Mouse (Mus musculus): ENCODE measurements around the gene Cfap100.
A peak's percentile ranks its signal among the peaks of the same experiment; 100 is the strongest.

Gene Cfap100

DNA sequence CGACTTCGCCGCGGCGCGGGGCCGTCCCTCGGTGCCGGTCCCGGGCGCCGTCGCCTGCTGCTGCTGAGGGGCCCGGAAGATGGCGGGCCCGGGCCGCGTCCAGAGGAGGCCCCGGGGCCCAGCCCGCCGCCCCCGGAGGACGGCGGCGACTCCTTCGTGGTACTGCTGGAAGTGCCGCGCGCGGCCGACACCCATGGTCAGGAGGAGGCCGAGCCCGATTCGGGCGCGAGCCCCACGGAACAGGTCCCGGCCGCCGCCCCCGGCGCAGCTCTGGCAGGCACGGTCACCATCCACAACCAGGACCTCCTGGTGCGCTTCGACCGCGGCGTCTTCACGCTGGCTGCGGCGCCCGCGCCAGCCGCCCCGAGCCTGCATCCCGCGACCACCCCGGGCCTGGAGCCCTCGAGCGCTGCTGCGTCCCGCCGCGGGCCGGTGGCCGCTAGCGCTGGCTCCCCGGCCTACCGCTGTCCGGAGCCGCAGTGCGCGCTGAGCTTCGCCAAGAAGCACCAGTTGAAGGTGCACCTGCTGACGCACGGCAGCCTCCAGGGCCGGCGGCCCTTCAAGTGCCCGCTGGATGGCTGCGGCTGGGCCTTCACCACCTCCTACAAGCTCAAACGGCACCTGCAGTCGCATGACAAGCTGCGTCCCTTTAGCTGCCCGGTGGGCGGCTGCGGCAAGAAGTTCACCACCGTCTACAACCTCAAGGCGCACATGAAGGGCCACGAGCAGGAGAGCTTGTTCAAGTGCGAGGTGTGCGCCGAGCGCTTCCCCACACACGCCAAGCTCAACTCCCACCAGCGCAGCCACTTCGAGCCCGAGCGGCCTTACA is 58.7 kb downstream of the Cfap100 start:
- peak; percentile 69 to 72 for DNase-seq

DNA sequence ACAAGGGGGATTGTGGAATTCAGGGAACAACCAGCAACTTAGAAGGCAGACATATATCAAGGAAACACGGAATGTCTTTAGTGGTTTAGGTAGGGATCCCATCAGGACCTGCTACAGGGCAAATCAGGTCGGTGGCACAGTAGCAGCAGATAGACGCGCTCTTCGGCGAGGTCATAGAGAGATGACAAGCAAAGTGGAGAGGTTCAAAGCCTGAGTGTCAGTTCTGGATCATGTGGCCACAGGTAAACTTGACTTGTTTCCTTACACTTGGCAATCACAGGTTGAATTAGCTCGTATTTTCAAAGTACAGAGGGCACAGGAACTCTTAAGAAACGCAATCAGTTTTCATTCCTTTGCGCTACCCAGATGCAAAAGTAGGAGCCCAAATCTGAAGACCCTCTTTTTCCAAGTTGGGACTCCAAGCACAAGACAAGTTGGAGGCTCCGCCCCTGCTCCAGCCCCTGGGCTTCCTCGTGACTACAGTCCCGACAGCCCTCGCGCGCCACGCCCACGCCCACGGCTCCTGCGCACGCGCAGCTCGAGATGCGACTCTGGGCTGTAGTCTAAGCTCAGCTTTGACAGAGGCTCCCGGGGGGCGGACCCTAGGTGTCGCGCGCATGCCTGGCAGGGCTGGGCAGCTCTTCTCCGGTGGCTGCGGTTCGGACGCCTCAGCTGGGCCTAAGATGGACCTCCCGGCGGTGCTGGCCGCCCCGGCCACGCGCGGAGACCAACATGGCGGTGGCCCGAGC is 59.4 kb downstream of the Cfap100 start, which contains the start of gene Zxdc:
TSS of gene Zxdc (plus strand) at position 517 of the 749 bp plus-strand sequence.
- DNase-seq, result peak; percentile 99 to 100

- DNase-seq, result peak in 1 of 2 experiments; percentile 15
Observed at GRCm38 (mm10) chr6:90363301-90363700, 65.3 kb downstream of the Cfap100 start.

DNA sequence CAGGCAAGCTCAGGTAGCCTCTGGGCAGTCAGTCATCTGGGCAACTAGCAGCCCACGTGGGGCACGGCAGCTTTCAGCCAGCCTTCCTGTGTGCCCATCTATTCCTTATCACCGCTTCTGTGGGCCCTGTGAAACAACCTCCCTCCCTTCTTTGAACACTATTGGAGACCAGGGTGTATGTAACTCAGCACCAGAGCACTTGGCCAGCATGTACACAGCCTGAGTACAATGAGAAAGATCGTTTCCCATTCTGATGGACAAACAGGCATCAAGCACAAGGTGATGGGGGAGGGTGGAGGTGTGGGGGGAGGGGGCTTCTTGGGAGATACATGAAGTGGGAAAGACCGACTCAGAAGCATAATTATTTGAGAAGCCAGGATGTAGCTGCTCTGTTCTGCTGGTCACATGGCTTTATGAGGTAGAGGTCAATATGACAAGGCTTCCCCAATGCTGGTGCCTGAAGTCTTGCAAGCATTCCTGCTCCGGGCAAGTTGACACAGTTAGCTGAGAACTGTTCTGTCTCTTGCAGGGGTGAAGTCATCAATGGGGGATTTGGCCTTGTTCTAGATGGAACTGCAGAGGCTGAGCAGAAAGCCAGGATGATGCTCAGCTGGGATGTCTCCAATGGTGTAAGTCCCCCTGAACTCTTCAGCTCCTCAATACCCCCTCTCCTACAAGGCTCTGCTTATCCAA is 67.5 kb downstream of the Cfap100 start:
- peak in 1 of 2 experiments; percentile 16 for DNase-seq

GRCm38 (mm10) chr6:90360024-90360781 is 68.4 kb downstream of the Cfap100 start:
- peak; percentile 61 to 70 for DNase-seq

GRCm38 (mm10) chr6:90359445-90359844 is 69.2 kb downstream of the Cfap100 start:
- DNase-seq, result no peak

DNA sequence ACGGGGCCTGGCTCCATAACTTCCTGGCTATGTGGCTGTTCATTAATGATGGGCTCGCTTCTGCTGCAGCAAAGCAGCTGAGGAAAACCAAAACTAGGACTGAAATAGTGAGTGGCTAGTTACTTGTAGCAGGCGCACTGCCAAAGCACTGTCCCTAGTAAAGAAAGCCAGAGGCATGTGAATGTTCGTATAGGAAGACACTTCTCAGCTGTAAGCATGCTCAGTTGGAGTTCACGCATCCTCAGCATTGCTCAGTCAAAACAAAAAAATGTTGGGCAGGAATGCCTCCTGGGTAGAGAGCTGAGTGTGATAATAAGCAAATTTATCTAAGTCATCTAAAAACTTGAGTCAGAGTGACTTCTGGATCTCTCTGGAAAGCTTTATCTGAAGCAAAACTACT is 70.5 kb downstream of the Cfap100 start:
- DNase-seq, result no peak

Data from cerebellum, postnatal 10 days (tissue).